Mouse (Mus musculus): Measurements from ENCODE around the gene Aldh1a2.

DNA sequence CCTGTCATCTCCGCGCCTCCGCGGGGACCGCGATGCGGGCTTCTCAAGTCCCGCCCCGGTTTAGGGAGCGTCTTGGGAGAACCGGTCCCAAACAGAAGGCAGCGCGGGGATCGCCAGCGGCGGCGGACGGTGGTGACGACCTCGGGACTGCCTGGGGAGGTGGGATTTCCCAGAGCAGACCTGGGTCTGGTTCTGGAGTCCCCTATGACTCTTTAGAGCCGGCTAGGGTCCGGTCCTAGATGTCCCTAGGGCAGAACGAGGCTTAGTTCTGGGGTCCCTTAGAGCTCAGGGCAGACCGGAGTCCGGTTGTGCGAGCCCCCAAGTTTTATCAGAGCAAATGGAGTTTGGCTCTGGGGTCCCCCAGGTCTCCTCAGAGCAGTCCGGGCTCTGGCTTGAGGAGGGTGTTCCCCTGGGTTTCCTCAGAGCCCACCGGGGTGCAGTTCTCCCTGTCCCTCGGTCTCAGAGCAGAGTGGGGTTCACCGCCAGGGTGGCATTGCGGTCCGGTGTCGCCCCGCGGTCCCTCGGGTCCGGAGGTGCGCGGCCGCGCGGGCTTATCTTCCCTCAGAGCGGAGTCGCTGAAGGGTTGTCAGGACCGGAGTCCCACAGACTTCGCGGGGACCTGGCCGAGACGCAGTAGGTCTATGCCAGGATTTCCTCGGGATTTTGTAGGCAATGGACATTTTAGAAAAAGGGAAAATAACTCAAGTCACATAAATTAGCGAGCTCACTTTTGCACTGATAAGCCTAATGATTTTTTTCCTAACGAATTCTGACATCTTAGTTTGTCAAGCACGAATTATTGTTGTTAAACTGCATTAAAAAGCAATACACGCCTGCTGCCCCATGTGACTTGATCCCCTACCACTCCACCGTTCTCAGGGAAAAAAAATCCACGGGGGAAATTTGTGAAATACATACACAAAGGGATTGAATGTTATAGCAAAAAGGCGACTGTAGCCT lies 727 bp downstream of the Aldh1a2 start:
- TF ChIP-seq CTCF (IDR thresholded peaks at IDR 0.05; ENCODE audit: low read depth, low read length) (no peak), GATA1 (IDR thresholded peaks at IDR 0.05; ENCODE audit: borderline replicate concordance, low read length) (no peak)

Data from G1E (cell line).